Mouse (Mus musculus): Measurements from ENCODE around the gene Hoxb7. TPM values are rescaled to one million over a fixed set of nuclear protein-coding genes. Genes with fewer than 3 reads are reported as not detected.

Hoxb7 gene
- 0.23 and 1.7 TPM in 2 replicates for polyA plus RNA-seq (2012; rRNA removed; ENCODE audit: low replicate concordance)

GRCm38 (mm10) chr11:96285771-96286738 is at the start of gene Hoxb7:
Gene Hoxb7 (plus strand): TSS chr11:96286623.

GRCm38 (mm10) chr11:96270996-96271540 is 15.4 kb upstream of the Hoxb7 start, which contains the start of gene Hoxb9:
Gene Hoxb9 (plus strand): TSS chr11:96271457.

GRCm38 (mm10) chr11:96281855-96282570 is 4.4 kb upstream of the Hoxb7 start, which contains the start of gene Hoxb8:
Gene Hoxb8 (plus strand): TSS chr11:96281905.

GRCm38 (mm10) chr11:96291681-96292564 is 5.5 kb downstream of the Hoxb7 start, which contains the start of gene Hoxb6:
Gene Hoxb6 (plus strand): TSS chr11:96292476.

GRCm38 (mm10) chr11:96303151-96304099 is 17.0 kb downstream of the Hoxb7 start, which contains the start of gene Hoxb5:
Gene Hoxb5 (plus strand): TSS chr11:96303336.

GRCm38 (mm10) chr11:96317608-96318367 is 31.4 kb downstream of the Hoxb7 start, which contains the start of gene Hoxb4:
Gene Hoxb4 (plus strand): TSS chr11:96318267.

GRCm38 (mm10) chr11:96323154-96323553 is 36.7 kb downstream of the Hoxb7 start, which contains the start of gene Hoxb3:
Gene Hoxb3 (plus strand): TSS chr11:96323326.

Other genes with a start within 250 kb of the Hoxb7 start
- gene Ube2z, start 221.2 kb upstream of the Hoxb7 start, polyA plus RNA-seq (2012; rRNA removed; ENCODE audit: low replicate concordance), result 13.4 and 17.6 TPM in 2 replicates
- 1,425 and 1,729 TPM in 2 replicates for gene Atp5g1, start 211.0 kb upstream of the Hoxb7 start, polyA plus RNA-seq (2012; rRNA removed; ENCODE audit: low replicate concordance)
- gene Calcoco2, start 174.7 kb upstream of the Hoxb7 start, polyA plus RNA-seq (2012; rRNA removed; ENCODE audit: low replicate concordance), result not detected in 2 replicates
- gene Ttll6, start 152.8 kb upstream of the Hoxb7 start, polyA plus RNA-seq (2012; rRNA removed; ENCODE audit: low replicate concordance), result 0.18 TPM in 1 of 2 replicates, not detected in the other
- 0.04 and 0.38 TPM in 2 replicates for gene Hoxb13, start 92.3 kb upstream of the Hoxb7 start, polyA plus RNA-seq (2012; rRNA removed; ENCODE audit: low replicate concordance)
- 0.07 and 0.15 TPM in 2 replicates for gene Hoxb9, start 15.2 kb upstream of the Hoxb7 start, polyA plus RNA-seq (2012; rRNA removed; ENCODE audit: low replicate concordance)
- gene Hoxb8, start 4.7 kb upstream of the Hoxb7 start, polyA plus RNA-seq (2012; rRNA removed; ENCODE audit: low replicate concordance), result 0.51 and 6.0 TPM in 2 replicates
- 1.3 and 11.0 TPM in 2 replicates for gene Hoxb6, start 5.9 kb downstream of the Hoxb7 start, polyA plus RNA-seq (2012; rRNA removed; ENCODE audit: low replicate concordance)
- gene Hoxb5, start 16.7 kb downstream of the Hoxb7 start, polyA plus RNA-seq (2012; rRNA removed; ENCODE audit: low replicate concordance), result 3.1 and 4.1 TPM in 2 replicates
- 4.6 and 4.9 TPM in 2 replicates for gene Hoxb4, start 31.6 kb downstream of the Hoxb7 start, polyA plus RNA-seq (2012; rRNA removed; ENCODE audit: low replicate concordance)
- 3.2 and 6.5 TPM in 2 replicates for gene Hoxb3, start 36.7 kb downstream of the Hoxb7 start, polyA plus RNA-seq (2012; rRNA removed; ENCODE audit: low replicate concordance)
- gene Hoxb2, start 63.9 kb downstream of the Hoxb7 start, polyA plus RNA-seq (2012; rRNA removed; ENCODE audit: low replicate concordance), result 15.3 and 16.3 TPM in 2 replicates
- not detected in 2 replicates for gene Hoxb1, start 79.1 kb downstream of the Hoxb7 start, polyA plus RNA-seq (2012; rRNA removed; ENCODE audit: low replicate concordance)
- 0.97 and 1.8 TPM in 2 replicates for gene Skap1, start 178.0 kb downstream of the Hoxb7 start, polyA plus RNA-seq (2012; rRNA removed; ENCODE audit: low replicate concordance)

Measured in duodenum, adult 2 months (tissue).